Mouse (Mus musculus): Measurements from ENCODE around the gene Gm49378.
A peak's percentile ranks its signal among the peaks of the same experiment; 100 is the strongest.

Gm49378 gene

GRCm38 (mm10) chr14:55590748-55591330 lies 46.9 kb downstream of the Gm49378 start, which contains the start of gene Psme2:
TSS of gene Psme2 (minus strand) at chr14:55591113.
- peak; percentile 95 for DNase-seq (ENCODE audit: low read depth, low spot score)

DNA sequence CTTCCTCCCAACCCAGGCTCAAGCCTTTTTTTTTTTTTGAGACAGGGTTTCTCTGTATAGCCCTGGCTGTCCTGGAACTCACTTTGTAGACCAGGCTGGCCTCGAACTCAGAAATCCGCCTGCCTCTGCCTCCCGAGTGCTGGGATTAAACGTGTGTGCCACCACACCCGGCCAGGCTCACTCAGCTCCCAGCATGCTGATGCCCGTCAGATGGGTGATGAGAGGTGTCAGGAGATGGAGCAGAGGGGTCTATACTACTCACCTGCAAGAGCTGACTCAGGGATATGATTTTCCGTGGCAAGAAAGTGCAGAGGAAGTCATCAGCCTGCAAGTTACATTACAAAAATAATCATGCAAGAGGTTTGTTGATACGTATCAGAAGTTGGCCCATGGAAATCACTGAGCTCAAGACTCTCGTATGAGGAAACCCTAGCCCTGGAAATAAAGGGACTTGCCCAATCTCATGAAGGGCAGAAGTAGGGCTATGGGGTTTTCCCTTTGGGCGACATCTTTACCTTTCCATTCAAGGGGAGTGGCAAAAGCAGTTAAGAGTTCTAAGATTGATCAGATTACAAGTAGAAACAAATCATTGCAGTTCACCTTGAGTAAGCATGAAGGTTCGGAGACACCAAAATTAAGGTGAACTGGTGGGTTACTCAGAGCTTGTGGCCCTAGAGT lies 47.8 kb downstream of the Gm49378 start:
- peak; percentile 75 for DNase-seq (ENCODE audit: low read depth, low spot score)

DNA sequence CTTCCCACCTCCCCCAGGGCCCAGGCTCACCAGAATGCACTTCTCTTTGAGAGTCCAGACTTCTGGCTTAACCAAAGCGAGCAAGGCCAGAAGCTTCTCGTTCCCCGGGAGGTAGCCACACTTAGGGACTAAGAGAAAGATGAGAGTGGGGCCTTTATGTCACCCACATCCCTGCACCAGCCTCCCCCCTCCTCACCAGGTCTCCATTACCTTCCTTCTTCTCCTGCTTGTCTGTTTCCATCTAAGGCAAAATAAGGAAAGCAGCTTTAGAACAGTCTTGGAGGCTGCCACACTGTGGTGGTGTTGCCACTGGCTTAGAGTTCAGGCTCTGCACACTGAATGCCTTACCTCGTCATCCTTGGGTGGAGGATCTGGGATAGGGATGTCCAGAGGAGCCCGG lies 48.4 kb downstream of the Gm49378 start:
- DNase-seq (ENCODE audit: low read depth, low spot score), result no peak

- DNase-seq (ENCODE audit: low read depth, low spot score), result peak; percentile 33
Observed at GRCm38 (mm10) chr14:55586149-55586548, 51.5 kb downstream of the Gm49378 start.

- DNase-seq (ENCODE audit: low read depth, low spot score), result no peak
Observed at GRCm38 (mm10) chr14:55585566-55585960, 52.1 kb downstream of the Gm49378 start.

DNA sequence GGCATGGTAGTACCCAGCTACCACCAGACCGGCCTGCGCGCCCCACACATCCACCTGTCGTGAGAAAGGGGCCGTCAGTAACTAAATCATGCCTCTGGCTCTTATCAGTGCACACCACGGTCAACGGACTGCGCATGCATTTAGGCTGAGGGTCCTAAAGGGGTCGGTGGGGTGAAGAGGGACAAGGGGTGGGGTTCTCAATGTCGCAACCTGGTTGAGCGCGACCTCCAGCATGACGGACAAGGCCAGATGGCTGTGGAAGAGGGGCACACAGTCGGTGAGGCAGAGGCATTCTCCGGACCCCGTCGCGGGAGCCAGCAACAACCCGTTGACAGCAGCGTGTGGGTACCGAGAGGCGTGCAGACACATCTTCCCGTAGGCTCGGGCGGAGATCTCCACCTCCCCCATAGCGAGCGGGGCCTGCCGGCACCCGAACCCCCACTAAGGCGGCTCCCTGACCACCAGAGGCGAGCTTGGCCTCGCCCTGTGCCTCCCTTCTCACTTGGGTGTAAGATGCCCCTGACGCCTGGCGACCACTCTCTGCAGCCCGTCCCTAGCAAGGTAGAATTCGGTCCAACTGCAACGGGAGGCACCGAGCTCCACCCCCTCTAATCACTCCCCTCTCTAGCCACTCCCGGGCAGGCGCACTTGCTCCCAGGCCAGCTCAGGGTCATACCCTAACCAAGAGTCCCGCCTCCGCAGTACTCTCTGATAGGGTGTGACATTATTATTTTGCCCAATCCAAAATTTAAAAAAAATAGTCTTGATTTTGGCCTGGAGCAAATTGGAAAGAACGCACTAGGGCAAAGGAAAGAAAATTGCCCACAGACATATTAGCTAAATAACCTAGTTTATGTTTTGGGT lies 52.8 kb downstream of the Gm49378 start, which contains the start of gene Emc9:
TSS of gene Emc9 (minus strand) at position 601 of the 864 bp plus-strand sequence.
- DNase-seq (ENCODE audit: low read depth, low spot score), result peak; percentile 91

- DNase-seq (ENCODE audit: low read depth, low spot score), result peak; percentile 35
Observed at GRCm38 (mm10) chr14:55584303-55584701, 53.4 kb downstream of the Gm49378 start.

DNA sequence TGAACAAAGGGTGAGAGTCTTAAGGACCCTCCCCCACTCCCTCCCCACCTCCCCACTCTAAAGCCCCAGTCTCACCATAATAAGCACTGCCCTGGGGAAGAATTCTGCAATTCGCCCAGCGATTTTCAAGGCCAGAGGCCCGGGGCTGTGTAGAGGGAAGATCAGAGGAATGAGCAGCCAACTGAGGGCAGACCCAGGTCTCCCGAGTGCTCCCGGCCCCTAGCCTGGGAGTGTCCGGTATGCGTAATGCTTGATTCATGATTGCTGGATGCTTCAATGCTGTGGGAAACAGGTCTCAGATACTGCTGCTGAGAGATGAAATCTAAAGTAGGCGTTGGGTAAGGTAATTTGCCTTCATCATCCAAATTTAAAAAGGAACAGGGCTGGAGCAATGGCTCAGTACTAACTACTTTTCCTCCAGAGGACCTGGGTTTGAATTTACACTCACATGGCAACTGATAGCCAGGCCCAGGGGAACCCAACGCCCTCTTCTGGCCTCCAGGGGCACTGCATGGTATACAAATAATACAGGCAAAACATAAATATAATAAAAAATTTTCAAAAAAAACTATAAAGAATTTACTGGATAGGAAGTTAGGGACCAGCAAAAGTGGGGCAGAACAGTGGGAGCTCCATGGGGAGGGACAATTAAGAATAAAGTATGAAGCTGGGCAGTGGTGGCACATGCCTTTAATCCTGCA lies 55.6 kb downstream of the Gm49378 start:
- peak; percentile 47 for DNase-seq (ENCODE audit: low read depth, low spot score)

DNA sequence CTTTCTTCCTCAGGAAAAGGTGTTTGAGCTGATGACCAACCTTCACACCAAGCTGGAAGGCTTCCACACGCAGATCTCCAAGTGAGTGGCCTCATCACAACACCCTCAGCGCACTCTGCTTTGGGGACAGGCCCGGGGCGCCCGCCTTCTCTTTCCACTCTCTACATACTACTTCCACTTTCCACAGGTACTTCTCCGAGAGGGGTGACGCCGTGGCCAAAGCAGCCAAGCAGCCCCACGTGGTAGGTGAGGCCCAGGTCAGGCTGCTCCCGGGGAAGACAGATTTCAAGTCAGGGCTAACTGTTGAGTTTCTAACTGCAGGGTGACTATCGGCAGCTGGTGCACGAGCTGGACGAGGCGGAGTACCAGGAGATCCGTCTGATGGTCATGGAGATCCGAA lies 57.0 kb downstream of the Gm49378 start:
- no peak for DNase-seq (ENCODE audit: low read depth, low spot score)

GRCm38 (mm10) chr14:55579511-55580496 lies 57.9 kb downstream of the Gm49378 start:
- no peak for DNase-seq (ENCODE audit: low read depth, low spot score)

Data from A20 (cell line).